Mouse (Mus musculus): ENCODE measurements around the gene Clec12b.
"Not testable (repeated sequence)": the region's sequence is repeated elsewhere in the genome, so short reads cannot be mapped to it uniquely, and the experiment has no call there.

Gene Clec12b

GRCm38 (mm10) chr6:129369374-129370132, 16.1 kb downstream of the Clec12b start:
- DNase-seq (ENCODE audit: low read depth, low spot score), result no peak

- peak; percentile 43 for DNase-seq (ENCODE audit: low read depth, low spot score)
These were observed 19.7 kb downstream of the Clec12b start for GRCm38 (mm10) chr6:129365959-129366359.

GRCm38 (mm10) chr6:129363942-129364341, 21.7 kb downstream of the Clec12b start:
- DNase-seq (ENCODE audit: low read depth, low spot score), result no peak

- DNase-seq (ENCODE audit: low read depth, low spot score), result no peak
These were observed 26.2 kb downstream of the Clec12b start for GRCm38 (mm10) chr6:129359515-129359914.

GRCm38 (mm10) chr6:129356430-129356829, 29.2 kb downstream of the Clec12b start:
- DNase-seq (ENCODE audit: low read depth, low spot score), result no peak

GRCm38 (mm10) chr6:129355774-129356173, 29.9 kb downstream of the Clec12b start:
- DNase-seq (ENCODE audit: low read depth, low spot score), result no peak

- no peak for DNase-seq (ENCODE audit: low read depth, low spot score)
These were observed 34.6 kb downstream of the Clec12b start for GRCm38 (mm10) chr6:129351091-129351490.

GRCm38 (mm10) chr6:129349524-129350352, 35.9 kb downstream of the Clec12b start:
- DNase-seq (ENCODE audit: low read depth, low spot score), result no peak

- no peak for DNase-seq (ENCODE audit: low read depth, low spot score)
These were observed 41.3 kb downstream of the Clec12b start for GRCm38 (mm10) chr6:129344408-129344807.

- not testable (repeated sequence) for DNase-seq (ENCODE audit: low read depth, low spot score)
These were observed 43.3 kb downstream of the Clec12b start, which contains the start of gene Clec12a for GRCm38 (mm10) chr6:129342391-129342790. Gene Clec12a (plus strand): TSS chr6:129342691.

- no peak for DNase-seq (ENCODE audit: low read depth, low spot score)
These were observed 47.9 kb downstream of the Clec12b start for GRCm38 (mm10) chr6:129337751-129338150.

- peak; percentile 27 for DNase-seq (ENCODE audit: low read depth, low spot score)
These were observed 52.0 kb downstream of the Clec12b start for GRCm38 (mm10) chr6:129333674-129334078.

GRCm38 (mm10) chr6:129331610-129332009, 54.1 kb downstream of the Clec12b start, which contains the start of gene 4922502D21Rik:
Gene 4922502D21Rik (minus strand): TSS chr6:129331796.
- DNase-seq (ENCODE audit: low read depth, low spot score), result no peak

- DNase-seq (ENCODE audit: low read depth, low spot score), result no peak
These were observed 59.0 kb downstream of the Clec12b start for GRCm38 (mm10) chr6:129326568-129327150.

GRCm38 (mm10) chr6:129326016-129326415, 59.7 kb downstream of the Clec12b start:
- no peak for DNase-seq (ENCODE audit: low read depth, low spot score)

All from embryo, embryonic 11.5 days (tissue).